Mouse (Mus musculus) cerebellum, adult 2 months (tissue): ENCODE measurements around the gene Pdxk. TPM values are rescaled to one million over a fixed set of nuclear protein-coding genes. Genes with fewer than 3 reads are reported as not detected.

Source experiments
- DNase-seq, 2 experiments: peaks; one replicate each; pipeline ENCODE4 v3.0.0; 2021
- H3K27ac ChIP-seq: fragments of 200-500 bp; 2 replicates; pipeline ENCODE4 v1.5.1; 2012; ENCODE audit warnings: low read length, control low read depth, inconsistent platforms; ENCODE audit not compliant: insufficient read depth
- H3K27me3 ChIP-seq: fragments of 200-500 bp; 2 replicates; pipeline ENCODE4 v1.6.1; 2012; ENCODE audit warnings: inconsistent platforms, mild to moderate bottlenecking, low read length, moderate library complexity; ENCODE audit not compliant: control insufficient read depth, insufficient read depth
- H3K4me1 ChIP-seq: fragments of 200-500 bp; 2 replicates; pipeline ENCODE4 v1.6.1; 2011; ENCODE audit warnings: low read length; ENCODE audit not compliant: control insufficient read depth, insufficient read depth
- H3K4me3 ChIP-seq: fragments of 200-500 bp; replicated peaks from 2 replicates; pipeline ENCODE3; 2011; ENCODE audit warnings: mild to moderate bottlenecking, low read depth, low read length, control low read depth; ENCODE audit not compliant: insufficient read depth
- CTCF ChIP-seq: fragments of 200-500 bp; IDR thresholded peaks from 2 replicates; pipeline ENCODE4 v1.5.1; 2011; ENCODE audit warnings: low read depth, mild to moderate bottlenecking, control low read depth, low read length, moderate library complexity, borderline replicate concordance; ENCODE audit not compliant: insufficient read depth
- POLR2A ChIP-seq: fragments of 200-500 bp; IDR thresholded peaks from 2 replicates; pipeline ENCODE4 v1.6.1; 2011; ENCODE audit warnings: low read length, control low read depth, borderline replicate concordance; ENCODE audit not compliant: insufficient read depth
- WGBS: fragments of 180-500 bp; shearing (Covaris S2); methylation state at CpG from one replicate; pipeline ENCODE4 v1.1.7; 2018; 5-methylcytosine and 5-hydroxymethylcytosine counted together
- polyA plus RNA-seq: library from polyadenylated mRNA; depleted of rRNA; stranded (reverse); fragments of >200 nt; gene quantifications from 2 replicates; pipeline ENCODE4 v1.2.3, GENCODE M21; 2012

Pdxk gene
- polyA plus RNA-seq, 1 experiment, result 82.0 TPM

GRCm38 (mm10) chr10:78476821-78477220 lies 12.0 kb upstream of the Pdxk start:
- TF ChIP-seq POLR2A (no peak), CTCF (no peak)
- 78% methylated on average over 4 of the region's 4 CpGs for WGBS
- H3K27me3 ChIP-seq, result no peaks in the 10 kb centered on the region
- H3K4me3 ChIP-seq, result no peak overlapping the region
- no peak overlapping the region for H3K27ac ChIP-seq
- H3K4me1 ChIP-seq, result no peaks in the 10 kb centered on the region
- no peak for DNase-seq

DNA sequence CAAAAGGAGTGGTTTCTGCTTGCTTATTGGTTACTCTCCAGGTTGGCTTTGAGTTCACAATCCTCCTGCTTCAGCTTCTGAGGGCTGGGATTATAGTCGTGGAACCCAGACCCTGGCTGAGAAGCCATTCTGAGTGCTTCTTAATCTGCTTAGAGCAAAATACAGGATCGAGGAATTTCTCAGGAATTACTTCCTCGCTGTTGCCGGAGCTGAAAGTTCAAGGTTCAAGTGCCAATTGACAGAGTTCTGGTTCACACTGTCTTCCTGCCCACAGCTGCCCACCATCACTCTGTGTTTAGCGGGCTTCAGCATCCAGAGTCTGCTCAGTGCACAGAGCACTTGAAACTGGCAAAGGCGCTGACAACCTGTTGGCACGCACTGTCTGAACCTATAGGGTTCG lies 10.0 kb upstream of the Pdxk start:
- TF ChIP-seq CTCF, result no peak
- no peak for TF ChIP-seq POLR2A
- Histone ChIP-seq H3K27me3 (no peaks in the 10 kb centered on the region), H3K27ac (no peak overlapping the region), H3K4me1 (peaks cover 4% of the 10 kb centered on the region), H3K4me3 (no peak overlapping the region)
- DNase-seq, result no peak
- WGBS, result 77% methylated on average over 8 of the region's 8 CpGs

DNA sequence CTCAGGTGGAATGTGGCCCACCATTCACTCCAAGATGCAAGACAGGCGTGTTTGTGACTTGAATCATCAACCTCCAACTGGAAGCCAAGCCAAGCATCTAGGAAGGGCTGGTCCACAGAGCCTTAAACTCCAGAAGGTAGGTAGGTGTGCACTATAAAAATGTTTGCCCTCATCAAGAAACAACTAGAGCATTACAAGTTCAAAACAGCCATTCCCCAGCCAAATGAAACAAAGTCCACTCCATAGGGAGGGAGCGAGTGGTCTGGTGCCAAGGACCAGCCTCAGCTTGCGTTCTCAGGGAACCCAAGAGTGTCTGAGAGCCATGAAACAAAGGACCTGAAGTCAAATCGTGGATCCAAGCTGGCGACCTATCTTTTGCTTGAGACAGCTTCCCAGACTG lies 8.7 kb upstream of the Pdxk start:
- DNase-seq, result no peak
- peaks cover 4% of the 10 kb centered on the region for H3K4me1 ChIP-seq
- no peak for TF ChIP-seq CTCF
- no peak overlapping the region for H3K4me3 ChIP-seq
- no peak overlapping the region for H3K27ac ChIP-seq
- no peaks in the 10 kb centered on the region for H3K27me3 ChIP-seq
- 43% methylated on average over 5 of the region's 5 CpGs for WGBS

DNA sequence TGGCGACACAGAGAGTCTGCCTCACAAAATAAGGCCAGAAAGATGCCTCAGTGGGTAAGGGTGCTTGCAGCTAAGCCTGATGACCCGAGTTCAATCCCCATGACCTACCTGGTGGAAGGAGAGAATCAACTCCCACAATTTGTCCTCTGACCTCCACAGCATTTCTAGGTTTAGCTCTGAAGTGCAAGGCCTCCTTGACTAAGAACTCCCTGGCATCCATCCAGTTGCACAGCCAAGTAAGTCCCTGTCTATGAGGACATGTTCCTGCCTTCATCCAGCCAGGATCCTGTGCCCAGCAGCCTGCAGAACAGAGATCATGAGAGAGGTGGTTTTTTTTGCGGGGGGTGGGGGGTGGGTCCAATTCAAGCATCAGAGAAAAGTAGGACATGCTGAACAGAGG lies 7.3 kb upstream of the Pdxk start:
- Histone ChIP-seq H3K27ac (no peak overlapping the region), H3K4me1 (peaks cover 4% of the 10 kb centered on the region), H3K4me3 (no peak overlapping the region), H3K27me3 (no peaks in the 10 kb centered on the region)
- 85% methylated on average over 3 of the region's 3 CpGs for WGBS
- TF ChIP-seq CTCF (no peak), POLR2A (no peak)
- DNase-seq, result no peak

DNA sequence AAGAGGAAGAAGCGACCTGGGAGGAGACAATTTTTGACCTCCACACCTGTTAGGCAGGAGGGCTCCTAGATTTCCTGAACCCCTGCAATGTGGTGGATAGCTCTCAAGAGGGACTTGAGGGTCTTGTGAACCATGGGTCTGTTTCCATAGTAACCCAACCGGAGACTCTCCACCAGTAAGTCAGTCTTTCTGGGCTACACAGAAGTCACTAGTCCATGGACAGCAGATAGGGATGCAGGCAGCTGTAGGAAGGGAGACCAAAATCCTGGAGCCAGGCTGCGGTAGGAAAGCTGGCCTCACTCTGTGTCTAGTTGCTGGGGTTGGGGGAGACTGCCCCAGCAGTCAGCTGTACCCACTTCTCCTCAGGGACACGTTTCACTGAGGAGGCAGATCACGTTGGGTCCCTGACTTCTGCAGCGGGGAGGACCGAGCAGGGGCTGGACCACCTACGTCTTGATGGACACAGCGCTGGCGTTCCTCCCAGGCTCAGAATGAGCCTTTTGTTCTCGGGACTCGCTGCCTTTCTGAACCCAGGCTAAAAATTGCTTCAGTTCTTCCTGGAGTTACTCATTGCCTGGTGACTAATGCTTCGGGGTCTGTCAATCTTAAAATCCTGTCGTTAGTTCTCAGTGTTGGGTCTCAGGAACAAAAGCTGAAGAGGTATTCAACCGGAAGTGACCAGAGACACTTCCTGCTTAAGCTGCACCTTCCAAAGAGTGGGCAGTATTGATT lies 6.0 kb upstream of the Pdxk start:
- WGBS, result 13% methylated on average over 15 of the region's 15 CpGs
- peaks cover 4% of the 10 kb centered on the region for H3K4me1 ChIP-seq
- H3K4me3 ChIP-seq, result no peak overlapping the region
- TF ChIP-seq POLR2A (no peak), CTCF (no peak)
- peak overlapping the region; percentile 72; the same call in 1 of the 2 replicates for H3K27ac ChIP-seq
- peak in 1 of 2 experiments; percentile 38 for DNase-seq
- H3K27me3 ChIP-seq, result no peaks in the 10 kb centered on the region

GRCm38 (mm10) chr10:78467761-78468310 lies 3.1 kb upstream of the Pdxk start:
- H3K4me3 ChIP-seq, result no peak overlapping the region
- H3K27me3 ChIP-seq, result no peaks in the 10 kb centered on the region
- TF ChIP-seq CTCF (no peak), POLR2A (no peak)
- 36% methylated on average over 2 of the region's 2 CpGs for WGBS
- no peak overlapping the region for H3K27ac ChIP-seq
- peak in 1 of 2 experiments; percentile 34 for DNase-seq
- H3K4me1 ChIP-seq, result peaks cover 8% of the 10 kb centered on the region

- Histone ChIP-seq H3K27ac (no peak overlapping the region), H3K4me1 (peaks cover 19% of the 10 kb centered on the region), H3K4me3 (no peak overlapping the region), H3K27me3 (no peaks in the 10 kb centered on the region)
- DNase-seq, result no peak
- 79% methylated on average over 9 of the region's 9 CpGs for WGBS
- no peak for TF ChIP-seq POLR2A
- TF ChIP-seq CTCF, result no peak
Observed at GRCm38 (mm10) chr10:78466647-78467046, 1.9 kb upstream of the Pdxk start.

- 88% methylated on average over 3 of the region's 3 CpGs for WGBS
Observed at GRCm38 (mm10) chr10:78465472-78465871, 697 bp upstream of the Pdxk start.

More at GRCm38 (mm10) chr10:78465472-78465871, 697 bp upstream of the Pdxk start:
- Histone ChIP-seq H3K27ac (no peak overlapping the region), H3K4me3 (no peak overlapping the region), H3K4me1 (peaks cover 19% of the 10 kb centered on the region), H3K27me3 (no peaks in the 10 kb centered on the region)
- no peak for TF ChIP-seq CTCF
- TF ChIP-seq POLR2A, result no peak
- no peak for DNase-seq
